Mouse (Mus musculus) urinary bladder, adult 2 months (tissue): ENCODE data around the gene Clic4. TPM values are rescaled to one million over a fixed set of nuclear protein-coding genes. Genes with fewer than 3 reads are reported as not detected.
"Not testable (repeated sequence)": the region's sequence is repeated elsewhere in the genome, so short reads cannot be mapped to it uniquely, and the experiment has no call there.

Source experiments
- DNase-seq: peaks from one replicate; pipeline ENCODE4 v3.0.0; 2022; ENCODE audit warnings: low spot score
- polyA plus RNA-seq: library from polyadenylated mRNA; depleted of rRNA; stranded (reverse); fragments of >200 nt; gene quantifications from 2 replicates; pipeline ENCODE4 v1.2.3, GENCODE M21; 2012; rRNA removed

The Clic4 gene
- polyA plus RNA-seq, 1 experiment = 151 TPM

- no peak for DNase-seq
Observed at GRCm38 (mm10) chr4:135191185-135191584, 81.4 kb downstream of the Clic4 start.

- no peak for DNase-seq
Observed at GRCm38 (mm10) chr4:135190364-135190763, 82.2 kb downstream of the Clic4 start.

DNA sequence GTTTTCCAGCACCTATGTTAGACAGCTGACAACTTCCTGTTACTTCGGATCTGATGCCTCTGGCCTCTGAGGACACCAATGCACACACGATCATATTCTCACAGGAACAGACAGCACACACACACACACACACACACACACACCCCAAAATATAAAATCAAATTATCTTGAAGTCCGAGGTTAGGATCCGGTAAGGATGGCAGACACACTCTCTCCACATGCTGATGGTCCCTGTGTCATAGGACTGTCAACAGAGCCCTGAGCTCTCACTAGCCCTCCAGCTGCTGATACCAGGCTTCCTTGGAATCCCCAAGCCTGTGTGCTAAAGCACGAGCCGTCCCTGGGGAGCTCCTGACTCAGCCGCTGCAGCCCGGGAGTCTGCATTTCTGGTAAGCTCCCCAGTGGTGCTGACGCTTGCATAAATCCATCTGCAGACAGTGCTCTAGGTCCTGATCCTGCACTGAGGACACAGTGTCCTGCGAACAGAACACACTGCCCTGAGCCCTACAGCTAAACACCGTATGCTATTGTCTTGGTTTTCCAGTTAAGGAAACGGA, 83.1 kb downstream of the Clic4 start:
- no peak for DNase-seq

DNA sequence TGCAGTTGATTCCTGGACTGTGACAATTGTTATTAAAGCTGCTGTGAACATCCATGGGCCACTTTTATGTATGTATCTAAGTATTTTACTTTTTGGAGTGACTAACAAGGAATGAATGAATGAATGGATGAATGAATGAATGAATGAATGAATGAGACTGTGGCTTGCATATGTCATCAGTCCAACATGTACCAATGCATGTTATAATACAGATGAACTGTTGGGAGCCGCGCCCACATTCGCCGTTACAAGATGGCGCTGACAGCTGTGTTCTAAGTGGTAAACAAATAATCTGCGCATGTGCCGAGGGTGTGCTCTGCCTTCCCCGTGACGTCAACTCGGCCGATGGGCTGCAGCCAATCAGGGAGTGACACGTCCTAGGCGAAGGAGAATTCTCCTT, 88.3 kb downstream of the Clic4 start:
- DNase-seq = not testable (repeated sequence)

DNA sequence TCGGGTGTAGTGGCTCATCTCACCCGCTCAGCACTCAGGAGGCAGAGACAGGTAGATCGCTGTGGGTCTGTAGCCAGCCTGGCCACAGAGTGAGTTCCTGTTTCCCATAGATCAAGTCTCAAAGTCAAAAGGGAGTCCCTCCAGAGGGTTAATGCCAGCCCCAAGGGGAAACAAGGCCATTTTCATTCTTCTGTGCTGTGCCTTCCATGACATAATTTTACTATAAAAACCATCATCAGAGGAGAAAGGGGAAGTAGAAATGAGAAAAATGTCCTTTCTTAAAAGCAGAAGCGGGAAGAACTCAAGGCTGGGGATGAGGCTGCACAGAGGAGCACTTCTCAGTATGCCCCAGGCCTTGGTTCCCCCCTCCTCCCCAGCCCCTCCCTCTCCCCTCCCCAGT, 90.8 kb downstream of the Clic4 start:
- no peak for DNase-seq

DNA sequence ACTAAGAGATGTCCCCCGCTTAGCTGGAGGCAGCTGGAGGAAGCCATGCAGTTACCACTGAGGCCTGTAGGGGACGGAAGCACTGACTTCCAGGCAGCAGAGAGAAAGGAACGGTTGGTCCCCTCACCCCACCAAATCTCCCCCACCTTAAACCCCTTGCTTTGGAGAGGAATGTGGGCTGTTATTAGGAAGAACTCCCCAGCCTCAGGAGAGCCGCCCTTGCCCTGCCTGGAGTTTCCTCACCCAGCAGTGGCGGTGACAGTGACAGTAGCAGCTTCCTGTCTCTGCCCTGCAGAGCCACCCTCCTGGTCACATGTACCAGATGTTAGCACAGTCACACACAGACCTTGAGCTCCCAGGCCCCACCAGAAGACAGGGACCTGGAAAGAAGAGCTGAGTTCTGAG, 93.5 kb downstream of the Clic4 start:
- DNase-seq = no peak

- no peak for DNase-seq
Observed at GRCm38 (mm10) chr4:135177568-135177967, 95.0 kb downstream of the Clic4 start.

DNA sequence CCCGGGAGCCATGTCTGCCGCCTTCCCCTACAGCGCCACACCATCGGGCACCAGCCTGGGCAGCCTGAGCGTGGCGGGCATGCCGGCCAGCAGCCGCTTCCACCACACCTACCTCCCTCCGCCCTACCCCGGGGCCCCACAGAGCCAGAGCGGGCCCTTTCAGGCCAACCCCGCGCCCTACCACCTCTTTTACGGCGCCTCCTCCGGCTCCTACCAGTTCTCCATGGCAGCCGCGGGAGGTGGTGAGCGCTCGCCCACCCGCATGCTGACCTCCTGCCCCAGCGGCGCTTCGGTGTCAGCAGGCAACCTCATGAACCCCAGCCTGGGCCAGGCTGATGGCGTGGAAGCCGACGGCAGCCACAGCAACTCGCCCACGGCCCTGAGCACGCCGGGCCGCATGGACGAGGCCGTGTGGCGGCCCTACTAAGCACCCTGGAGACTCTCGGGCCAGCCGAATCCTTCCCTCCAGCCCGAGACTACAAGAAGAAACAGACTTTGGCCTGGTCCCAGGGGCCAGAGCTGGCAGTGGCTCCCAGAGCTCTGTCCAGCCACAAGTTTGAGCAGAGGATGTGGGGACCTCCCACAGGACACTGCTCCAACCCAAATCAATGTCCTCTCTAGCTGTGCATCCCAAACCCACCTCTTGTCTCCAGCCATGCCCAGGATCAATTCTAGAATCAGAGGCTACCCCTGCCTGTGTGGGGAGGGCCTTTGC, 97.1 kb downstream of the Clic4 start:
- DNase-seq = no peak

- no peak for DNase-seq
Observed at GRCm38 (mm10) chr4:135171304-135171875, 101.2 kb downstream of the Clic4 start.

DNA sequence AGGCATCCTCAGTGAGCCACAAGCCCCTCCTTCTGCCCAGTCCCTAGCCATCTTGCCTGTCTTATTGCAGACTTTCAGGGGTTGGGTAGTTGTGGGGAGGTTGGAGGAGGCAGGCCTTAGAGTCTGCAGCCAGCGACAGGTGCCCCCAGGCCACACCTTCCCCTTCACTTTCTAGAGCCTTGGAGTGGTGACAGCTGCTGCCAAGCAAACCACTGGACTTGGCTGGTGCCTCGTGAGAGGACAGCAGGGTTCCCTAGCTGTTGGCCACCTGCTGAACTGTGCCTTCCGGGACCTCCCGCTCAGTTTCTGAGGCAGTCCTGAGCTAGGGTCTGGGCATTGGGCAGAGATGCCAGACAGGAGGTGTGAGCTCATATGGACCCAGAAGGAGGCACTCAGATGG, 103.1 kb downstream of the Clic4 start:
- DNase-seq = no peak

DNA sequence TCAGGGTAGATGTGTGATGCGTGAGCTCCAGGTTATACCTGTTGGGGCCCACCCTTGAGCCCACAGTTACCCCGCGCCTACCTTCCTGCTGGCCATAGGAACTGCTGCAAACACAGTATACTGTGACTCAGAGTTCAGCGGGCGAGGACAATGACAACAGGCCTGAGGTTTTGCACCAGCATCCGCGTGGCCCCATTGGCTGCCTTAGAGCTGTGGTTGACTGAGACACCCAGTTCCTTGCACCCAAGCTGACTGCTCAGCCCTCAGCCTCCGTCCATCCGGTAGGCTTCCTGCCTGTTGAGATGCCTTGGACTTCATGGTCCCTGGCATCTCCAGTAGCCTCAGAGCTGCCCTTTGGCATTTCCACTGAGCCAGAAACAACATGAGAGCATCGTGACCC, 103.5 kb downstream of the Clic4 start:
- no peak for DNase-seq

DNA sequence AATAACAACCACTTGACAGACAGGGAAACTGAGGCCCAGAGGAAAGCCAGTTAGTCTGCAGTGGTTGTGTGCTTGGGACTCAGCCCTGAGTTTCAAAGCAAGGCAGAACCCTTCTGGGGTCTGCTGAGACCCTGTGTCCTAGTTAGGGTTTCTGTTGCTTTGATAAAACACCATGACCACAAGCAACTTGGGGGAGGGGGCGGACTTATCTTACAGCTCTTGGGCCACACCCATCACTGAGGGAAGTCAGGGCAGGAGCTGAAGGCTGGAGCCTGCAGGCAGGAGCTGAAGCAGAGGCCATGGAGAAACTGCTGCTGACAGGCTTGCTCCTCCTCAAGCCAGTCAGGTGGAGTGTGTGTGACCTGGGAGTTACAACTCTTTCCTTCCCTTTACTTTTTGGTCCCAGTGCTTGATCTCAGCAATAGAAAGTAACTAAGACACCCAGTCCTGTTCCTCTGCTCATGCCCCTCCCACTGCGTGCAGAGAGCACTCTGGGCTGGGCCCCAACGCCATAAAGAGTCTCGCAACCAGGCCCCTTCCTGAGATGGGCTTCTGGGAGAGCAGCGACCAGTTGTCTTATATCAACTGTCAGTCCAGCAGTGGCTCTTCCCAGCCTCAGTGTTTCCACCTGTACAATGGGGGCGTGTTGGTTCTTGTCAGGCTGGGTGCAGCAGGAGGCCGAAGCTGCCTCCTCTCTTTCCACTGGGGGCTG, 104.6 kb downstream of the Clic4 start:
- no peak for DNase-seq

GRCm38 (mm10) chr4:135166413-135167225, 106.0 kb downstream of the Clic4 start:
- DNase-seq = no peak

- DNase-seq = no peak
Observed at GRCm38 (mm10) chr4:135165761-135166160, 106.9 kb downstream of the Clic4 start.

Other genes with a start within 250 kb of the Clic4 start
- gene Runx3, start 152.2 kb downstream of the Clic4 start, polyA plus RNA-seq = 0.21 and 0.60 TPM in 2 replicates
- gene Srrm1, start 80.5 kb upstream of the Clic4 start, polyA plus RNA-seq = 72.7 and 112 TPM in 2 replicates
- gene Ncmap, start 125.4 kb upstream of the Clic4 start, polyA plus RNA-seq = 9.9 and 10.4 TPM in 2 replicates
- 18.7 and 20.4 TPM in 2 replicates for gene Rcan3, start 161.0 kb upstream of the Clic4 start, polyA plus RNA-seq
- gene Stpg1, start 222.0 kb upstream of the Clic4 start, polyA plus RNA-seq = 1.3 and 1.4 TPM in 2 replicates
- 26.9 and 40.9 TPM in 2 replicates for gene Nipal3, start 222.2 kb upstream of the Clic4 start, polyA plus RNA-seq